Mouse (Mus musculus) hindbrain, embryonic 12.5 days (tissue): ENCODE results near the gene Gzmm. TPM values are rescaled to one million over a fixed set of nuclear protein-coding genes. Genes with fewer than 3 reads are reported as not detected.

ENCODE experiments used
- ATAC-seq: fragments of 200-750 bp; cut with Nextera tagmentation; 2 replicates; pipeline ENCODE4 v1.8.0; 2017; ENCODE audit warnings: moderate TSS enrichment; ENCODE audit not compliant: low FRiP score
- H3K27ac ChIP-seq: fragments of 300-500 bp; sonication (generic); 2 replicates; pipeline ENCODE4 v1.5.1; 2016; ENCODE audit warnings: mild to moderate bottlenecking
- H3K27me3 ChIP-seq: fragments of 300-500 bp; sonication (generic); 2 replicates; pipeline ENCODE4 v1.6.1; 2016; ENCODE audit warnings: mild to moderate bottlenecking
- H3K36me3 ChIP-seq: fragments of 300-500 bp; sonication (generic); 2 replicates; pipeline ENCODE4 v1.6.1; 2016; ENCODE audit warnings: mild to moderate bottlenecking
- H3K4me1 ChIP-seq: fragments of 300-500 bp; sonication (generic); 2 replicates; pipeline ENCODE4 v1.6.1; 2016
- H3K4me2 ChIP-seq: fragments of 300-500 bp; sonication (generic); replicated peaks from 2 replicates; pipeline ENCODE4 v1.6.1; 2016; ENCODE audit warnings: mild to moderate bottlenecking
- H3K4me3 ChIP-seq: fragments of 300-500 bp; sonication (generic); 2 replicates; pipeline ENCODE4 v1.5.1; 2016; ENCODE audit warnings: mild to moderate bottlenecking
- H3K9ac ChIP-seq: fragments of 300-500 bp; sonication (generic); 2 replicates; pipeline ENCODE4 v1.6.1; 2016; ENCODE audit warnings: mild to moderate bottlenecking, moderate library complexity
- H3K9me3 ChIP-seq: fragments of 300-500 bp; sonication (generic); replicated peaks from 2 replicates; pipeline ENCODE4 v1.6.1; 2016; ENCODE audit warnings: mild to moderate bottlenecking
- WGBS: fragments of 180-500 bp; shearing (Covaris S2); methylation state at CpG from one replicate; pipeline ENCODE4 v1.1.7; 2016; 5-methylcytosine and 5-hydroxymethylcytosine counted together
- polyA plus RNA-seq: library from polyadenylated mRNA; unstranded; fragments of >200 nt; fragmentation: Nextera tagmentation; extraction: Ambion mirVana; gene quantifications from 2 replicates; pipeline ENCODE4 v1.2.1, GENCODE M21; 2016

Gzmm gene
- polyA plus RNA-seq, 1 experiment from 2014 or later, result 1.3 TPM

DNA sequence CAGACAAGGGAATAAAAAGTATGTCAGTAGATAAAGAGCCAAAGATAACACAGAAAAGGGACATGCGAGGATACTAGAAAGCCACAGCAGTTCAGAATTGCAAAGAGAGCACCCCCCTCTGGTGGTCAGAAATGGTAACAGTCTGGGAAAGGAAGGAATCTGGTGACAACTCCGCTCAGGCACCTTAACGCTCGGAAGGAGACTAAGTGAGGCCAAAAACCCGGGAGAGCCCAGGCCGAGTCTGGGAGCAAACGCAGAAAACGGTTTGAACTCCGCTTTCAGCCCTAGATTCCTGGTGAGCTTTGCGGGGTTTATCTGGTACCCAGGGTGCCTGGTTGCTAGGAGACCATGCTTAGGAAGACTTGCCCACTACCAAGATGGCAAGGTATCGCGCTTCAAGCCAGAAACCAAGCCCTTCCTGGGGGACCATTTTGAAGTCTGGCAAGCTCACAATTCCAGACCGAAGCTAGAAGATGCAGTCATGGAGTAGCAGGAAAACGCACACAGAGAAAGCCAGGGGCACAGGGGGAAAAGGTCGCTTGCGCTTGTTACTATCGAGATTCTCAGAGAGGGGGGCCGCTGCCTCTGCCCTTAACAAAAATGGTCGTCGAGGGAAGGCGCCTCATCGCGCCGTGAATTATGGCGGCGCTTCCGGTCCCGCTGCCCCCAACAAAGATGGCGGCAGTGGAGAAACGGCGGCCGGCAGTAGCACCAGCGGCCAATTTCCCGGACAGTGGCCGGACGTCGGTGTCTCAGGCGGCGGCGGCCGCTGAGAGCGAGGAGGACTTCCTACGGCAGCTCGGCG is 19.8 kb upstream of the Gzmm start, which contains the start of gene Tpgs1:
Gene Tpgs1, plus strand, starts transcription at position 599 of the 805 bp plus-strand sequence.
- Histone ChIP-seq H3K27ac (peak within 1 kb of the TSS; percentile 98), H3K9me3 (no peaks in the 10 kb centered on the region), H3K4me2 (peak within 1 kb of the TSS; percentile 71), H3K4me1 (peaks cover 27% of the 10 kb centered on the region), H3K36me3 (peaks cover 5% of the 10 kb centered on the region; the same call in 1 of the 2 replicates), H3K4me3 (peak within 1 kb of the TSS; percentile 92), H3K9ac (peak within 1 kb of the TSS; percentile 93), H3K27me3 (no peaks in the 10 kb centered on the region; the same call in 1 of the 2 replicates)
- whole genome bisulfite sequencing, result under 1% methylated on average over 45 of the region's 45 CpGs
- peak; percentile 83 for ATAC-seq

- H3K9ac ChIP-seq, result peak overlapping the region; percentile 93
- H3K4me1 ChIP-seq, result peaks cover 24% of the 10 kb centered on the region
- peak; percentile 73 for ATAC-seq
- H3K27me3 ChIP-seq, result no peaks in the 10 kb centered on the region; the same call in 1 of the 2 replicates
- under 1% methylated on average over 47 of the region's 47 CpGs for WGBS
- H3K36me3 ChIP-seq, result peaks cover 5% of the 10 kb centered on the region; the same call in 1 of the 2 replicates
- H3K4me3 ChIP-seq, result peak overlapping the region; percentile 92
- H3K9me3 ChIP-seq, result no peaks in the 10 kb centered on the region
- peak overlapping the region; percentile 98 for H3K27ac ChIP-seq
- peak overlapping the region; percentile 71 for H3K4me2 ChIP-seq
Measured at GRCm38 (mm10) chr10:79669576-79670057, 19.2 kb upstream of the Gzmm start.

- Histone ChIP-seq H3K27ac (peak overlapping the region; percentile 98), H3K4me1 (peaks cover 24% of the 10 kb centered on the region), H3K9me3 (no peaks in the 10 kb centered on the region)
Measured at GRCm38 (mm10) chr10:79670071-79670888, 18.5 kb upstream of the Gzmm start.

DNA sequence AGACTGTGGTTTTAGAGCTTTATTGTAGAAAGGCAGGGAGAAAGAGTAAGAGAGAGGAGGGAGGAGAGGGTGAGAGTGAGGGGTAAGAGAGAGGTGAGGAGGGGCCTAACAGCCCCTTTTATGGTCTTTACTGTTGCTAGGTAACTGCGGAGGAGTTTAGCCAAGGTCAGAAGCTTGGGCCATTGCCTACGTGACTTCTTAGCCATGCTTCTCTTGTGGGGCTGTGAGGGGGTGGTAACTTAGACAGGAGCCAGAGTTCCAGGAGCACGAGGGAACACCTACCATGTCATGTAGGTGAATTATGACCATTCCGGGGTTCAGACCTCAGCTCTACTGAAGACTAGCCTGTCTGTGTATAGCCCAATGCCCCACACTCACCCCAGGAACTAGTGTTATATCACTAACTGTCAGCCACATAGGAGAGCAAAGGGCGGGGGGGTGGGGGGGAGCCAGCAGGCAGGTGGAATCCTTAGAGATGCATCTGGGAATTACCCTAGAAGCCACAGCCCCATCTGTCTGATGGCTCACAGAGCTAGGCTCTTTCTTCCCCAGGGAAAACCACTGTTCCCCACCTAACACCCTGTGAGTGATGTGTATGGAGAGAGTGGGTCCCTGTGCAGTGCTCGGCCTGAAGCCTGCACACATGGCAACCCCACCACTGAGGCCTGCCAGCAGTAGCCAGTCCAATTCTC is 17.3 kb upstream of the Gzmm start:
- no peak overlapping the region for H3K27ac ChIP-seq
- peaks cover 14% of the 10 kb centered on the region; the same call in 1 of the 2 replicates for H3K36me3 ChIP-seq
- H3K4me1 ChIP-seq, result peaks cover 24% of the 10 kb centered on the region
- no peak overlapping the region for H3K9ac ChIP-seq
- no peaks in the 10 kb centered on the region for H3K9me3 ChIP-seq
- ATAC-seq, result no peak
- H3K27me3 ChIP-seq, result no peaks in the 10 kb centered on the region
- no peak overlapping the region for H3K4me3 ChIP-seq
- WGBS, result 68% methylated on average over 6 of the region's 6 CpGs
- peak overlapping the region; percentile 71; the same call in 1 of the 2 replicates for H3K4me2 ChIP-seq

More at GRCm38 (mm10) chr10:79670071-79670888, 18.5 kb upstream of the Gzmm start:
- H3K4me2 ChIP-seq, result peak overlapping the region; percentile 71
- peak overlapping the region; percentile 93 for H3K9ac ChIP-seq
- peak; percentile 36 for ATAC-seq
- H3K4me3 ChIP-seq, result peak overlapping the region; percentile 92
- WGBS, result 37% methylated on average over 15 of the region's 15 CpGs
- H3K36me3 ChIP-seq, result peaks cover 5% of the 10 kb centered on the region; the same call in 1 of the 2 replicates
- no peaks in the 10 kb centered on the region; the same call in 1 of the 2 replicates for H3K27me3 ChIP-seq

DNA sequence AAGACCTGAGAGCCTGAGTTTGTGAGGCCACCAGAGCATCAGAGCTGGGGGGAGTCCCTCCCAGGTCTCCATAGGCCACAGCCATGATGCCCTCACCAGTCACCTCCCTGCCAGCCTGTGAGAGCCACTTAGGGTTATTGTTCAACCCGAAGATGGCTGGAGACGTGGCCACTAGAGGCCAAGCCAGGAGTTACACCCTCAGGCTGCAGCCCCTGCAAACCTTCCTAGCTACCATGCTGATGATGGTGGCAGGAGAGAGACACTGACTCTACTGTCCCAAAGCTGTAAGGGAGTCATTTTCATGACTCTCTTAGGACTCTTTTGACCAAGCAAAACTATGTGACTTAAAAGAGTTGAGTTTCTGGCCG is 16.7 kb upstream of the Gzmm start:
- Histone ChIP-seq H3K4me1 (peaks cover 24% of the 10 kb centered on the region), H3K27me3 (no peaks in the 10 kb centered on the region), H3K27ac (no peak overlapping the region), H3K9me3 (no peaks in the 10 kb centered on the region), H3K4me3 (no peak overlapping the region), H3K9ac (no peak overlapping the region), H3K36me3 (peaks cover 14% of the 10 kb centered on the region; the same call in 1 of the 2 replicates), H3K4me2 (no peak overlapping the region)
- 55% methylated on average over 3 of the region's 3 CpGs for WGBS
- no peak for ATAC-seq

DNA sequence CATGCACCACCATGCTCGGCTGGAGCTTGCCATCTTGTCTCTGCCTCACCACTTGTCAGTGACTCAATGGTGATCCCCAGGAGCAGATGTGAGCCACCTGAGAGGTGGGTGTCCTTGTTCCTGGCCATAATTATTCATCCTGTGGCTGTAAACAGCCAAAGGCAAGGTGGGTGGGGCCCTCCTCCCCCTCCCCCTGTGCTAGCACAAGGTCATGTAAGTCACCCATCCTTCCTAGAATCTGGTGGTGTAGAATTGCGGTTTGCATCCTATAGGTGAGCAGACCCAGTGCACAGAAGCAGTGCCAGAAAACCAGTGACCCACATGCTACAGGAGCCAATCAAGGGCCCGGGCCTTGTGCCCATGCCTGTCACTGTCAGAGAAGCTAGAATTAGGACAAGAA is 15.8 kb upstream of the Gzmm start:
- Histone ChIP-seq H3K36me3 (peaks cover 14% of the 10 kb centered on the region; the same call in 1 of the 2 replicates), H3K4me1 (peaks cover 23% of the 10 kb centered on the region), H3K4me3 (no peak overlapping the region), H3K27me3 (no peaks in the 10 kb centered on the region), H3K9ac (no peak overlapping the region), H3K27ac (no peak overlapping the region), H3K4me2 (no peak overlapping the region), H3K9me3 (no peaks in the 10 kb centered on the region)
- WGBS, result 90% methylated on average over 3 of the region's 3 CpGs
- ATAC-seq, result no peak

DNA sequence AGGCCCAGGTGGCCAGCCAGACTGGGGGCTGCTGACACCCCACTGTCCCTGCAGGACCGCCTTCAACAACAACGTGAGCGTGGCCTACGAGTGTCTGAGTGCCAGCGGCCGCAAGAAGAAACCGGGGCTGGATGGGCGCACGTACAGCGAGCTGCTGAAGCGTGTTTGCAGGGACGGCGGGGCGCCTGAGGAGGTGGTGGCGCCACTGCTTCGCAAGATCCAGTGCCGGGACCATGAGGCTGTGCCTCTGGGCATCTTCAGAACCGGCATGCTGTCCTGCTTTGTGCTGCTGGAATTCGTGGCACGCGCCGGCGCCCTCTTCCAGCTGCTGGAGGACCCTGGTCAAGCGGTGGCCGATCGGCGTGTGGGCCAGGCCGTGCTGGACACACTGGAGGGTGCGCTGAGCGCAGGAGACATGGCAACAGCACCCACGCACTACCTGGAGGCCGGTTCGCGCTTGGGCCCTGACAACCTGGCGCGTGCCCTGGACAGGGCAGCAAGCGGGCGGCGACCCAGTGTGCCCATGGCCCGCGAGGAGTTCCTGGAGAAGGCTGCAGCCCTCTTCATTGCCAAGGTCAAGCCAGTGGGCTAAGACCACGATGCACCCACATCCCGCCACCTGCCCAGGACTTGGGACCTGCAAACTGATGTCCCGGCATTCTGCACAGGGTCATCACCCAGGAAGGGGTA is 13.3 kb upstream of the Gzmm start:
- H3K9me3 ChIP-seq, result no peaks in the 10 kb centered on the region
- ATAC-seq, result no peak
- H3K4me1 ChIP-seq, result peaks cover 13% of the 10 kb centered on the region
- WGBS, result 51% methylated on average over 44 of the region's 44 CpGs
- H3K36me3 ChIP-seq, result peaks cover 14% of the 10 kb centered on the region; the same call in 1 of the 2 replicates
- H3K27me3 ChIP-seq, result no peaks in the 10 kb centered on the region
- no peak overlapping the region for H3K9ac ChIP-seq
- H3K27ac ChIP-seq, result no peak overlapping the region
- no peak overlapping the region for H3K4me2 ChIP-seq
- H3K4me3 ChIP-seq, result no peak overlapping the region

DNA sequence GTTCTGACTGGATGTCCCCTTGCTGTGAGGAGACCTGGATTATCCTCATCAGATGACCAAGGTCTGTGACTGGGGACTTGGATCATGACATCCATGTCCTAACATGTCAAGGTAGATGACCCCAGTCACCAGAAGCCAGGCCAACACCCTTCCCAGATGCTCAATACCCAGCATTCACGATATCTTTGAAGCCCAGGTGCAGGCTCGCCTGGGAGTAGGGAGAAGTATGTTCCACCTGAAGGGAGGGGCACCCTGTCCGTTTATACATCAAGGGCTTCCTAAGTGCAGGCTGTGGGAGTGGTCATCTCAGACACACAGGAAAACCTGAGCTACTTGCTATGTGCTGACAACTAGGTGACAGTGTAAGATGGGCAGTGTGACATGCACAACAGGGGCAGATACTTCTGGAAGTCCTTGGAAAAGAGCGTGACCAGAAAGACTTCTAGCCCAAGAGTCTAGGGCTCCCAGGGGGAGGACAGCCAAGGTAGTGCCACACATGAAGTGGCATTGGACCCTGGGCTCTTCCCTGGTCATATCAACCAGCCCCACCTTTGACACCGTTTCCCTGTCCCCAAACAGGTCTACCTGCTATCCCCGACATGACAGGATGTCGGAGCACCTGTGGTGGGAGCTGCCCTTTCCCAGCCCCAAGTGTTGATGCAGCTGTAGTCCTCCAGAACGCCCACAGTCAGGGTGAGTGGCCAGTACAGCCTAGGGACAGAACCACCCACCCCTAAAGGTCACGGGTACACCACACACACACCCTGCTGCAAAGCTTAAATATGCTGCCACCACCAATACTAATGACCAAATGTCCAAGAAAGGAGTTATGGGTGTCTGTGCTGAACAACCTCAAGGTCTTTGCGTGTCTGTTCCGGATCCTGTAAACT is 8.0 kb upstream of the Gzmm start:
- H3K4me1 ChIP-seq, result peaks cover 24% of the 10 kb centered on the region
- peak overlapping the region; percentile 50 for H3K9ac ChIP-seq
- H3K27ac ChIP-seq, result peak overlapping the region; percentile 81
- H3K9me3 ChIP-seq, result no peaks in the 10 kb centered on the region
- H3K36me3 ChIP-seq, result peaks cover 21% of the 10 kb centered on the region
- WGBS, result 39% methylated on average over 11 of the region's 11 CpGs
- no peaks in the 10 kb centered on the region for H3K27me3 ChIP-seq
- ATAC-seq, result peak; percentile 26
- peak overlapping the region; percentile 97 for H3K4me2 ChIP-seq
- H3K4me3 ChIP-seq, result peak overlapping the region; percentile 86

DNA sequence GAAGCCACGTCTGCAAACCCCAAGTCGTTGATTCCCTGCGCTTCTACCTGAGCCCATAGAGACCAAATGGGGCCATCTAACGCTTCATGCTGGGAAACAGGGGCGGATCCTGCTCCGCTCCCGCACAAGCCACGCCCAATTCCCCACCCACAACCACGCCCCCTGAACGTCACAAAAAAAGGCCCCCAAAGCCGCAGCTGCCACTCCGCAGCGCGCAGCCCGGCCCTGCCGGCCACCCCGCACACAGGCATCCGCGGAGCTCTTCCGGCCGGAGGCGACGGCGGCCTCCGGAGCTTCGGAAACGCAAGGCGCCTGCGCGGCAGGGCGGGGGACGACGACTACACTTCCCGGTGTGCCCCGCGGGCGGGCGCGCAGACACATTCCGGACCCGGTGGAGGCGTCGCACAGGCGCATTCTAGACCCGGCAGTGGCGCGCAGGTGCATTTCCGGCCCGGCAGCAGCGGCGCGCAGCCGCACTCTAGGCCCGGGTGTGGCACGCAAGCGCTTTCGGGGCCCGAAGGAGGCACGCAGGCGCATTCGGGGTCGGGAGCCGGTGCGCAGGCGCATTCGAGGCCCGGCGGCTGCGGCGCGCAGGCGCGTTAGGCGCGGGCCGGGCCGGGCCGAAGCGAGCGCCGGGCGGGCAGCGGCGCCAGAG is 7.1 kb upstream of the Gzmm start, which contains the start of gene Cdc34:
Gene Cdc34, plus strand, starts transcription at position 605 of the 655 bp plus-strand sequence.
- H3K4me1 ChIP-seq, result peaks cover 24% of the 10 kb centered on the region
- H3K4me2 ChIP-seq, result peak within 1 kb of the TSS; percentile 97
- no peaks in the 10 kb centered on the region for H3K9me3 ChIP-seq
- peak within 1 kb of the TSS; percentile 89 for H3K9ac ChIP-seq
- H3K36me3 ChIP-seq, result peaks cover 27% of the 10 kb centered on the region
- peak; percentile 95 for ATAC-seq
- 0% methylated on average over 71 of the region's 84 CpGs for WGBS
- peak within 1 kb of the TSS; percentile 81 for H3K27ac ChIP-seq
- H3K4me3 ChIP-seq, result peak within 1 kb of the TSS; percentile 86
- no peaks in the 10 kb centered on the region for H3K27me3 ChIP-seq

- H3K4me2 ChIP-seq, result peak overlapping the region; percentile 97
- peaks cover 35% of the 10 kb centered on the region for H3K36me3 ChIP-seq
- peak overlapping the region; percentile 86 for H3K4me3 ChIP-seq
- peaks cover 24% of the 10 kb centered on the region for H3K4me1 ChIP-seq
- H3K9me3 ChIP-seq, result no peaks in the 10 kb centered on the region
- peak; percentile 2; the same call in 1 of the 2 replicates for ATAC-seq
- H3K9ac ChIP-seq, result peak overlapping the region; percentile 89
- WGBS, result 1% methylated on average over 10 of the region's 10 CpGs
- peak overlapping the region; percentile 72 for H3K27ac ChIP-seq
- no peaks in the 10 kb centered on the region for H3K27me3 ChIP-seq
Measured at GRCm38 (mm10) chr10:79682551-79682915, 6.3 kb upstream of the Gzmm start.
